Mouse (Mus musculus): ENCODE measurements at regions not wholly inside any gene's neighbourhood (a gene's known extent, or its start where the extent isn't known, plus 50 kb on each side); places are given as distances from the start of the nearest gene placed in this dataset.

GRCm38 (mm10) chr1:75983057-75983456, 437.0 kb downstream of the Slc4a3 start:
- TF ChIP-seq CTCF (IDR thresholded peaks at IDR 0.05; ENCODE audit: insufficient read depth, low read depth, low read length) (no peak), POLR2A (IDR thresholded peaks at IDR 0.05; ENCODE audit: insufficient read depth, low read depth, low read length) (no peak)

Data from olfactory bulb, adult 2 months (tissue).